Mouse (Mus musculus) lung, adult 2 months (tissue): ENCODE data around the gene Csnk1e.

ENCODE experiments used
- CTCF ChIP-seq: fragments of 200-500 bp; IDR thresholded peaks from 2 replicates; pipeline ENCODE4 v1.5.1; 2011; ENCODE audit warnings: mild to moderate bottlenecking, low read length, control low read depth; ENCODE audit not compliant: insufficient read depth
- POLR2A ChIP-seq: fragments of 200-500 bp; IDR thresholded peaks from 2 replicates; pipeline ENCODE4 v1.6.1; 2011; ENCODE audit warnings: low read depth, mild to moderate bottlenecking, control low read depth, low read length, borderline replicate concordance; ENCODE audit errors: extremely low read depth

- TF ChIP-seq POLR2A (no peak), CTCF (no peak)
Measured at GRCm38 (mm10) chr15:79418265-79418664, 37.1 kb downstream of the Csnk1e start.
